Mouse (Mus musculus) myocyte (in vitro differentiated cells): ENCODE results near the gene Gm28551. TPM values are rescaled to one million over a fixed set of nuclear protein-coding genes. Genes with fewer than 3 reads are reported as not detected.

Experiments
- H3K27me3 ChIP-seq: one replicate; pipeline ENCODE4 v1.6.1; 2011; ENCODE audit not compliant: control insufficient read depth, insufficient read depth, insufficient read length
- H3K36me3 ChIP-seq: one replicate; pipeline ENCODE4 v1.6.1; 2011; ENCODE audit not compliant: control insufficient read depth, insufficient read depth
- H3K4me2 ChIP-seq: one replicate; pipeline ENCODE4 v1.6.1; 2011; ENCODE audit warnings: low read depth, control low read depth
- H3K4me3 ChIP-seq: one replicate; pipeline ENCODE4 v1.5.1; 2011; ENCODE audit warnings: mild to moderate bottlenecking, control low read depth, moderate library complexity
- H3K79me2 ChIP-seq: one replicate; pipeline ENCODE4 v1.6.1; 2011; ENCODE audit not compliant: control insufficient read depth, insufficient read depth
- H3ac ChIP-seq: one replicate; pipeline ENCODE4 v1.6.1; 2011; ENCODE audit not compliant: control insufficient read depth, insufficient read length
- CEBPB ChIP-seq: IDR thresholded peaks from 2 replicates; pipeline ENCODE4 v1.6.1; 2011; ENCODE audit warnings: mild to moderate bottlenecking, moderate library complexity; ENCODE audit not compliant: poor library complexity, insufficient read depth, severe bottlenecking
- E2F4 ChIP-seq: IDR thresholded peaks from one replicate; pipeline ENCODE4 v1.6.1; 2011; ENCODE audit warnings: mild to moderate bottlenecking, control low read depth, moderate library complexity; ENCODE audit not compliant: insufficient read depth
- MAX ChIP-seq: IDR thresholded peaks from one replicate; pipeline ENCODE4 v1.6.1; 2011; ENCODE audit warnings: low read depth, mild to moderate bottlenecking, control low read depth
- MYOD1 ChIP-seq, 3 experiments: IDR thresholded peaks; one replicate each; pipeline ENCODE4 v1.6.1; 2011; ENCODE audit warnings: control low read depth in 2 of 3, low read depth in 2 of 3, mild to moderate bottlenecking in 2 of 3, moderate library complexity in 1 of 3; ENCODE audit not compliant: insufficient read length in 2 of 3, control insufficient read depth in 1 of 3
- MYOG ChIP-seq, 3 experiments: IDR thresholded peaks; one replicate each; pipeline ENCODE4 v1.6.1; 2011; ENCODE audit warnings: control low read depth in 2 of 3, low read depth in 2 of 3, mild to moderate bottlenecking in 2 of 3; ENCODE audit not compliant: insufficient read length in 2 of 3, control insufficient read depth in 1 of 3, insufficient read depth in 1 of 3
- POLR2A ChIP-seq: IDR thresholded peaks from one replicate; pipeline ENCODE4 v1.6.1; 2011; ENCODE audit warnings: low read depth, mild to moderate bottlenecking, control low read depth, moderate library complexity; ENCODE audit not compliant: insufficient read length
- POLR2AphosphoS2 ChIP-seq: IDR thresholded peaks from one replicate; pipeline ENCODE4 v1.6.1; 2011; ENCODE audit warnings: low read depth, control low read depth; ENCODE audit not compliant: insufficient read length
- REST ChIP-seq: IDR thresholded peaks from one replicate; pipeline ENCODE4 v1.6.1; 2011; ENCODE audit warnings: mild to moderate bottlenecking, control low read depth, moderate library complexity; ENCODE audit not compliant: insufficient read depth, insufficient read length
- SRF ChIP-seq: IDR thresholded peaks from one replicate; pipeline ENCODE4 v1.6.1; 2011; ENCODE audit warnings: low read depth; ENCODE audit not compliant: control insufficient read depth, insufficient read length
- TCF12 ChIP-seq: IDR thresholded peaks from one replicate; pipeline ENCODE4 v1.6.1; 2011; ENCODE audit warnings: mild to moderate bottlenecking, control low read depth; ENCODE audit not compliant: poor library complexity, insufficient read depth, severe bottlenecking
- TCF3 ChIP-seq: IDR thresholded peaks from one replicate; pipeline ENCODE4 v1.6.1; 2011; ENCODE audit warnings: low read depth, control low read depth; ENCODE audit not compliant: insufficient read length
- USF1 ChIP-seq: IDR thresholded peaks from one replicate; pipeline ENCODE4 v1.6.1; 2011; ENCODE audit warnings: low read depth, mild to moderate bottlenecking, control low read depth, moderate library complexity
- polyA plus RNA-seq: library from polyadenylated mRNA; unstranded; fragments of >200 nt; fragmentation: generic; extraction: Trizol; gene quantifications from one replicate; pipeline ENCODE4 v1.2.1, GENCODE M21; 2012; ENCODE audit warnings: missing spikeins

Gene Gm28551
- polyA plus RNA-seq, 1 experiment = 0.04 TPM

DNA sequence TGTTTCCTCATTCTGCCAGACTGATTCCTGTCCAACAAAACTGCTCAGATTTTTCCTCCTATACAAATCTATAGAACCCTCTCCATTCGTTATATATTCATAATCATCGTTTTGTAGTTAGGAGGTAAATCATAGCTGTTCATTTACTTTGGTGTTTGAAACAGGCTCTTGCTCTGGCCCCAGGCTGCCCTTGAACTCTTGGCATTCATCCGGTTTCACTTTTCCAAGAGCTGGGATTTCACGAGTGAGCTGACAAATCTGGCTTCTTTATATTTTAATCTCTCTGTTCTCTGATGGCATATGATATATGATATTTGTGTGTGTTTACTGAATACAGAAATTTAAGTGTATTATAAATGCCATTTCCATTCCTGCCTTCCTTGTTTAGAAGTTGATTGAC lies 52.0 kb downstream of the Gm28551 start:
- H3K79me2 ChIP-seq = no peaks in the 10 kb centered on the region
- H3K4me3 ChIP-seq = no peak overlapping the region
- H3K36me3 ChIP-seq = no peaks in the 10 kb centered on the region
- no peaks in the 10 kb centered on the region for H3K27me3 ChIP-seq
- no peak overlapping the region for H3ac ChIP-seq
- no peak overlapping the region for H3K4me2 ChIP-seq
- no peak for TF ChIP-seq SRF
- no peak for TF ChIP-seq MYOG (IDR thresholded peaks at IDR 0.05; ENCODE audit: control insufficient read depth in 1 of 3, insufficient read depth in 1 of 3, insufficient read length in 2 of 3, low read depth in 2 of 3)
- no peak for TF ChIP-seq TCF3
- no peak for TF ChIP-seq TCF12
- TF ChIP-seq POLR2A = no peak
- no peak for TF ChIP-seq USF1
- no peak for TF ChIP-seq POLR2AphosphoS2
- TF ChIP-seq MAX = no peak
- no peak for TF ChIP-seq REST
- no peak for TF ChIP-seq CEBPB
- TF ChIP-seq MYOD1 (IDR thresholded peaks at IDR 0.05; ENCODE audit: control insufficient read depth in 1 of 3, insufficient read length in 2 of 3, low read depth in 2 of 3) = no peak
- no peak for TF ChIP-seq E2F4

- no peaks in the 10 kb centered on the region for H3K27me3 ChIP-seq
- peak within 1 kb of the TSS; percentile 89 for H3K4me2 ChIP-seq
- H3K79me2 ChIP-seq = no peaks in the 10 kb centered on the region
- no peaks in the 10 kb centered on the region for H3K36me3 ChIP-seq
- TF ChIP-seq POLR2A = peak; percentile 89
- TF ChIP-seq SRF = no peak
- no peak for TF ChIP-seq MAX
- no peak for TF ChIP-seq TCF3
- no peak for TF ChIP-seq CEBPB
- TF ChIP-seq REST = peak; percentile 39
- peak in 1 of 3 experiments; percentile 22 for TF ChIP-seq MYOD1 (IDR thresholded peaks at IDR 0.05; ENCODE audit: control insufficient read depth in 1 of 3, insufficient read length in 2 of 3, low read depth in 2 of 3)
- TF ChIP-seq MYOG (IDR thresholded peaks at IDR 0.05; ENCODE audit: control insufficient read depth in 1 of 3, insufficient read depth in 1 of 3, insufficient read length in 2 of 3, low read depth in 2 of 3) = no peak
- no peak for TF ChIP-seq TCF12
- peak; percentile 16 for TF ChIP-seq E2F4
- peak; percentile 93 for TF ChIP-seq POLR2AphosphoS2
- H3K4me3 ChIP-seq = peak within 1 kb of the TSS; percentile 64
- H3ac ChIP-seq = peak within 1 kb of the TSS; percentile 9
These were observed 55.7 kb downstream of the Gm28551 start, which contains the start of the genes Pms1, Ormdl1 and Gm28778 for GRCm38 (mm10) chr1:53296581-53297383. Gene Pms1 (minus strand): TSS chr1:53297018. Gene Ormdl1 (plus strand): TSS chr1:53297095. Gene Gm28778 (plus strand): TSS chr1:53297111.

DNA sequence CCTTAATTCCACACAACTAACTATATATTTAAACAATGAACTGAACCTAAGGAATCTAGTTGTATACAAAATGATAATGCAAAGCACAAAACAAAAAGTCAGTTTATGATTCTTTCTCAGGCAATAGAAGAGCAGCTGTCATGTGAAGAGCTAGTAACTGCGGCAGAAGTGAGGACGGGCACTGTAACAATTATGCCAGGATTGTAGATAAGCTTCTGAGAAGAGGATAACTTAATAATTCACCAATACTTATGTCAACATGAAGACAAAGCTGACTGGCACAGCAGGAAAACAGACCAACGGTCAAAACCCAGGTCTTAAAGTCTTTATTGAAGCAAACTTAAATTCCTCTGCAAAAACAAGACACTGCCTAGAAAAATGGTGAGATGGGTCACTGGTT lies 61.3 kb downstream of the Gm28551 start:
- no peak overlapping the region for H3K4me3 ChIP-seq
- no peak overlapping the region for H3K4me2 ChIP-seq
- no peak for TF ChIP-seq POLR2AphosphoS2
- no peak for TF ChIP-seq MAX
- TF ChIP-seq TCF3 = no peak
- TF ChIP-seq E2F4 = no peak
- no peak for TF ChIP-seq CEBPB
- no peak for TF ChIP-seq POLR2A
- TF ChIP-seq SRF = no peak
- no peak overlapping the region for H3ac ChIP-seq
- H3K27me3 ChIP-seq = no peaks in the 10 kb centered on the region
- H3K79me2 ChIP-seq = no peaks in the 10 kb centered on the region
- no peaks in the 10 kb centered on the region for H3K36me3 ChIP-seq

Other genes with a start within 250 kb of the Gm28551 start
- not detected for gene 1700019A02Rik, start 165.0 kb downstream of the Gm28551 start, polyA plus RNA-seq
- gene Pms1, start 55.6 kb downstream of the Gm28551 start, polyA plus RNA-seq = 1.4 TPM
- 6.1 TPM for gene Ormdl1, start 55.6 kb downstream of the Gm28551 start, polyA plus RNA-seq
- gene Gm28778, start 55.6 kb downstream of the Gm28551 start, polyA plus RNA-seq = not detected
- gene Osgepl1, start 39.0 kb downstream of the Gm28551 start, polyA plus RNA-seq = 6.1 TPM
- gene Asdurf, start within 50 bp of the Gm28551 start, polyA plus RNA-seq = not detected
- 40.6 TPM for gene Asnsd1, start 85 bp upstream of the Gm28551 start, polyA plus RNA-seq